Mouse (Mus musculus): ENCODE measurements around the gene Ankrd65.

- TF ChIP-seq CTCF (IDR thresholded peaks at IDR 0.05) (no peak), POLR2A (IDR thresholded peaks at IDR 0.05; ENCODE audit: insufficient read depth, low read depth, low read length) (no peak)
These were observed 47.3 kb downstream of the Ankrd65 start for GRCm38 (mm10) chr4:155837404-155838010.

Measured in heart, adult 2 months (tissue).